ENCODE assay signal across 14 mouse cellular contexts in the genomic region with DNA sequence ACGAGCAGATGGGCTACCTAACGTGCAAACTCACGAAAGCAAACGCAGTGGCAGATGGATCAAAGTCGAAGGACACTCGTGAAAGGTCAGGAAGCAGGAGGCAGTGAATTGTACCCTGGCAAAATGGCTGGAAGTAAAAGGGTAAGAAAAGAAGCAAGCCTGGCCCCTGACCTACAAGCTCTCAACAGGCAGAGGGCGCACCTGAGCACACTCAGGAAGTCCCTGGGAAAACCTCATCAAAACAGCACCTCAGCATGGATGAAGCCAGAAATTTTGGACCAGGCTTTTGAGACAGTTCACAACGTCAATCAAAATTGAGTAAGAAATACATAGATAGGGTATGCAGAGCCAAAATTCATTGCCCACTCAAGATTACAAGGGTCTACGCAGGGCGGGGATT. TPM values are rescaled to one million over a fixed set of nuclear protein-coding genes. Genes with fewer than 3 reads are reported as not detected.
A peak's percentile ranks its signal among the peaks of the same experiment; 100 is the strongest.
DNase-seq lines count a peak whose midpoint lies in the region; ATAC-seq and TF ChIP-seq lines count a peak whose summit lies in the region.
"Not testable (repeated sequence)": the region's sequence is repeated elsewhere in the genome, so short reads cannot be mapped to it uniquely, and the experiment has no call there.
"Had no signal": no experiment of that assay in that cellular context is flagged by ENCODE, and none has a peak within 500 bp of the region (broad histone marks: within the 10 kb centered on the region; RNA-seq: fewer than 3 reads in every experiment).

No protein-coding gene starts in this region.

- not testable (repeated sequence) for H3K27me3 ChIP-seq in hindbrain, postnatal 0 days (ENCODE audit: insufficient read depth, low read length); liver, embryonic 14.5 days (ENCODE audit: control insufficient read depth, insufficient read depth, low read length); neural tube, embryonic 11.5 days (ENCODE audit: control insufficient read depth, insufficient read depth, low read length)

- not testable (repeated sequence) for H3K9ac ChIP-seq in hindbrain, postnatal 0 days (replicated peaks; ENCODE audit: low read length); liver, embryonic 14.5 days (replicated peaks); neural tube, embryonic 11.5 days (ENCODE audit: low read length)

- peak; percentile 58 for TF ChIP-seq CTCF in hindbrain, postnatal 0 days (IDR thresholded peaks at IDR 0.05; ENCODE audit: low read depth)
- TF ChIP-seq CTCF in liver, embryonic 14.5 days (IDR thresholded peaks at IDR 0.05; ENCODE audit: low read depth) = peak; percentile 34; the same call in 1 of the 2 replicates

- not testable (repeated sequence) for H3K36me3 ChIP-seq in hindbrain, postnatal 0 days (ENCODE audit: insufficient read depth, low read length); liver, embryonic 14.5 days (replicated peaks; ENCODE audit: control insufficient read depth, insufficient read depth, low read depth); neural tube, embryonic 11.5 days (ENCODE audit: control insufficient read depth, insufficient read depth, low read length)

- peak; percentile 11 to 58 for DNase-seq in adrenal gland, adult (ENCODE audit: inconsistent age in 2 of 2, low spot score in 1 of 2)
- DNase-seq in embryo, embryonic 10 days (ENCODE audit: low spot score) = peak; percentile 45
- peak; percentile 2 to 10 for DNase-seq in frontal cortex, postnatal 36 days (ENCODE audit: low spot score in 2 of 2)
- DNase-seq in hindbrain, postnatal 0 days (ENCODE audit: low spot score) = peak; percentile 59
- peak; percentile 3 for DNase-seq in layer of hippocampus, adult 11-12 months (ENCODE audit: low spot score)
- not testable (repeated sequence) for DNase-seq in liver, embryonic 14.5 days (ENCODE audit: low read depth in 3 of 3, low spot score in 3 of 3)
- peak; percentile 32 for DNase-seq in neural tube, embryonic 11.5 days (ENCODE audit: low spot score)
- peak; percentile 1 for DNase-seq in thymus, postnatal 0 days (ENCODE audit: low spot score)

- H3K9me3 ChIP-seq in hindbrain, postnatal 0 days (ENCODE audit: low read length); liver, embryonic 14.5 days (ENCODE audit: control insufficient read depth, low read length); neural tube, embryonic 11.5 days (ENCODE audit: control insufficient read depth, low read length): not testable (repeated sequence)

- not testable (repeated sequence) for ATAC-seq in hindbrain, postnatal 0 days; liver, embryonic 14.5 days (ENCODE audit: insufficient read depth); neural tube, embryonic 11.5 days (ENCODE audit: insufficient read depth, low FRiP score, low TSS enrichment)

- not testable (repeated sequence) for TF ChIP-seq EP300 in liver, embryonic 14.5 days (IDR thresholded peaks at IDR 0.05; ENCODE audit: low read depth)

- not testable (repeated sequence) for H3K4me2 ChIP-seq in hindbrain, postnatal 0 days (ENCODE audit: low read depth, low read length); liver, embryonic 14.5 days (ENCODE audit: low read depth); neural tube, embryonic 11.5 days (ENCODE audit: low read depth)

- under 1% methylated on average over 7 of the region's 10 CpGs for WGBS in hindbrain, postnatal 0 days
- WGBS in liver, embryonic 14.5 days (ENCODE audit: insufficient replicate concordance) = 6% methylated on average over 7 of the region's 10 CpGs
- 3% methylated on average over 7 of the region's 10 CpGs for WGBS in neural tube, embryonic 11.5 days

- H3K4me1 ChIP-seq in hindbrain, postnatal 0 days (ENCODE audit: insufficient read depth, low read length); liver, embryonic 14.5 days (replicated peaks; ENCODE audit: control insufficient read depth in 2 of 2, insufficient read depth in 2 of 2, low read length in 1 of 2); neural tube, embryonic 11.5 days (ENCODE audit: control insufficient read depth, insufficient read depth, low read length): not testable (repeated sequence)

- not testable (repeated sequence) for H3K4me3 ChIP-seq in hindbrain, postnatal 0 days (ENCODE audit: low read length); liver, embryonic 14.5 days (ENCODE audit: insufficient read depth in 1 of 2, low read depth in 2 of 2, low read length in 2 of 2); neural tube, embryonic 11.5 days (ENCODE audit: low read depth, low read length)

- not testable (repeated sequence) for H3K27ac ChIP-seq in hindbrain, postnatal 0 days; liver, embryonic 14.5 days; neural tube, embryonic 11.5 days (ENCODE audit: low read depth, low read length)

RNA-seq across cellular contexts. Expression of gene Gm3727, which starts 21.0 kb away (rescaled TPM):
- total RNA-seq in hindbrain, postnatal 0 days (2014; rRNA removed) = not detected in 2 replicates
- not detected in 2 replicates for polyA plus RNA-seq in hindbrain, postnatal 0 days (2015; fragmentation: Nextera tagmentation; extraction: Ambion mirVana)
- not detected in 2 replicates for polyA plus RNA-seq in liver, embryonic 14.5 days (2012; rRNA removed)
- not detected in 2 replicates for polyA plus RNA-seq in liver, embryonic 14.5 days (2014; fragmentation: Nextera tagmentation; extraction: Ambion mirVana)
- polyA plus RNA-seq in neural tube, embryonic 11.5 days (2014; fragmentation: Nextera tagmentation; extraction: Ambion mirVana) = not detected in 2 replicates
- polyA plus RNA-seq in thymus, postnatal 0 days (2015; fragmentation: Nextera tagmentation; extraction: Ambion mirVana) = not detected in 2 replicates
- total RNA-seq: granulocyte monocyte progenitor cell, adult 5-6 weeks; layer of hippocampus, adult 8-10 months had no signal
- polyA plus RNA-seq: embryonic facial prominence, embryonic 12.5 days; hindbrain, embryonic 13.5 days; limb, embryonic 13.5 days; macrophage had no signal

RNA-seq across cellular contexts. Expression of gene Gm16434, which starts 49.2 kb away (rescaled TPM):
- not detected in 2 replicates for total RNA-seq in hindbrain, postnatal 0 days (2014; rRNA removed)
- not detected in 2 replicates for polyA plus RNA-seq in hindbrain, postnatal 0 days (2015; fragmentation: Nextera tagmentation; extraction: Ambion mirVana)
- not detected in 2 replicates for polyA plus RNA-seq in liver, embryonic 14.5 days (2012; rRNA removed)
- polyA plus RNA-seq in liver, embryonic 14.5 days (2014; fragmentation: Nextera tagmentation; extraction: Ambion mirVana) = not detected in 2 replicates
- polyA plus RNA-seq in neural tube, embryonic 11.5 days (2014; fragmentation: Nextera tagmentation; extraction: Ambion mirVana) = not detected in 2 replicates
- not detected in 2 replicates for polyA plus RNA-seq in thymus, postnatal 0 days (2015; fragmentation: Nextera tagmentation; extraction: Ambion mirVana)
- total RNA-seq: granulocyte monocyte progenitor cell, adult 5-6 weeks; layer of hippocampus, adult 8-10 months had no signal
- polyA plus RNA-seq: embryonic facial prominence, embryonic 12.5 days; hindbrain, embryonic 13.5 days; limb, embryonic 13.5 days; macrophage had no signal
